Mouse (Mus musculus): ENCODE measurements at regions not wholly inside any gene's neighbourhood (a gene's known extent, or its start where the extent isn't known, plus 50 kb on each side); places are given as distances from the start of the nearest gene placed in this dataset.

- no peak for TF ChIP-seq CTCF (IDR thresholded peaks at IDR 0.05; ENCODE audit: low read depth)
- no peak for TF ChIP-seq EP300 (optimal IDR thresholded peaks at IDR 0.05)
Measured at GRCm38 (mm10) chr10:70380041-70380651, 60.1 kb upstream of the Fam13c start.
